In genomic region chr13:43452843-43453605, GRCm38 (mm10) we compare ENCODE assay signal across 9 mouse cellular contexts. TPM values are rescaled to one million over a fixed set of nuclear protein-coding genes. Genes with fewer than 3 reads are reported as not detected.
A peak's percentile ranks its signal among the peaks of the same experiment; 100 is the strongest.
DNase-seq lines count a peak whose midpoint lies in the region; ATAC-seq and TF ChIP-seq lines count a peak whose summit lies in the region.
"Had no signal": no experiment of that assay in that cellular context is flagged by ENCODE, and none has a peak within 500 bp of the region (broad histone marks: within the 10 kb centered on the region; RNA-seq: fewer than 3 reads in every experiment).

No protein-coding gene starts in this region.

- TF ChIP-seq POLR2A in heart, adult 2 months (IDR thresholded peaks at IDR 0.05; ENCODE audit: insufficient read depth, low read depth, low read length): no peak

- H3K9me3 ChIP-seq in lung, embryonic 16.5 days (ENCODE audit: control insufficient read depth, low read length): no peaks in the 10 kb centered on the region
- H3K9me3 ChIP-seq in limb, embryonic 10.5 days (replicated peaks): no peaks in the 10 kb centered on the region

- no peak overlapping the region for H3K4me3 ChIP-seq in heart, adult 2 months
- H3K4me3 ChIP-seq in lung, embryonic 16.5 days (ENCODE audit: low read length): no peak overlapping the region
- no peak overlapping the region for H3K4me3 ChIP-seq in limb, embryonic 10.5 days
- H3K4me3 ChIP-seq: myocyte had no signal

- H3K79me2 ChIP-seq in heart, adult 2 months (replicated peaks; ENCODE audit: control insufficient read depth, insufficient read depth, low read length): peaks cover 5% of the 10 kb centered on the region; the same call in 1 of the 2 replicates

- no peak for ATAC-seq in lung, embryonic 16.5 days (ENCODE audit: low read depth)

- peak overlapping the region; percentile 10; the same call in 1 of the 2 replicates for H3K27ac ChIP-seq in heart, adult 2 months
- peak overlapping the region; percentile 43 for H3K27ac ChIP-seq in lung, embryonic 16.5 days (ENCODE audit: low read length)
- no peak overlapping the region for H3K27ac ChIP-seq in limb, embryonic 10.5 days

- no peak for TF ChIP-seq CTCF in heart, adult 2 months (IDR thresholded peaks at IDR 0.05)

- no peak overlapping the region for H3K9ac ChIP-seq in heart, adult 2 months (ENCODE audit: low read depth, low read length)
- H3K9ac ChIP-seq in lung, embryonic 16.5 days (ENCODE audit: low read length): no peak overlapping the region

- H3K36me3 ChIP-seq in heart, adult 2 months (ENCODE audit: control insufficient read depth, insufficient read depth, low read length): peaks cover 17% of the 10 kb centered on the region
- H3K36me3 ChIP-seq in lung, embryonic 16.5 days (ENCODE audit: control insufficient read depth, insufficient read depth, low read length): no peaks in the 10 kb centered on the region
- H3K36me3 ChIP-seq in limb, embryonic 10.5 days: 0 out of 2 replicates have a peak, but pooled peaks cover 3% of the 10 kb centered on the region

- intact Hi-C loops in heart, adult 2 months (cut with DNase I): no loop called here

- 25% methylated on average over 7 of the region's 7 CpGs for WGBS in heart, adult 2 months
- WGBS in lung, embryonic 16.5 days: 41% methylated on average over 7 of the region's 7 CpGs
- 55% methylated on average over 7 of the region's 7 CpGs for WGBS in limb, embryonic 10.5 days

- H3K4me1 ChIP-seq in heart, adult 2 months (ENCODE audit: control insufficient read depth, insufficient read depth, low read length): peaks cover 10% of the 10 kb centered on the region
- peaks cover 2% of the 10 kb centered on the region; the same call in 1 of the 2 replicates for H3K4me1 ChIP-seq in lung, embryonic 16.5 days (replicated peaks; ENCODE audit: control insufficient read depth, insufficient read depth, low read length)
- H3K4me1 ChIP-seq in limb, embryonic 10.5 days: peaks cover 15% of the 10 kb centered on the region

- peak overlapping the region; percentile 16; the same call in 1 of the 2 replicates for H3K4me2 ChIP-seq in lung, embryonic 16.5 days (ENCODE audit: low read depth, low read length)

- DNase-seq in heart, adult 2 months: no peak
- no peak for DNase-seq in heart, adult 8-10 months (ENCODE audit: low spot score)
- DNase-seq in lung, postnatal 14 days: no peak
- DNase-seq in cerebellum, postnatal 14 days: peak; percentile 30 to 36
- peak; percentile 32 to 66 for DNase-seq in thymus, adult 18-20 months
- no peak for DNase-seq in adrenal gland, postnatal 36 days
- no peak for DNase-seq in limb, embryonic 10.5 days (ENCODE audit: low spot score)

- no peak for TF ChIP-seq EP300 in heart, adult 2 months (IDR thresholded peaks at IDR 0.05; ENCODE audit: insufficient read depth, low read depth, low read length)

- H3K27me3 ChIP-seq in heart, adult 2 months (ENCODE audit: control insufficient read depth, insufficient read depth, low read length): no peaks in the 10 kb centered on the region
- no peaks in the 10 kb centered on the region for H3K27me3 ChIP-seq in lung, embryonic 16.5 days (ENCODE audit: control insufficient read depth, insufficient read depth, low read depth, low read length)
- H3K27me3 ChIP-seq in limb, embryonic 10.5 days (ENCODE audit: low read depth, poor library complexity, severe bottlenecking): no peaks in the 10 kb centered on the region

RNA-seq across cellular contexts. Expression of gene Ranbp9, which starts 28.1 kb away (rescaled TPM):
- total RNA-seq in heart, adult 2 months (2021): 10 to 100 TPM; 42.2 to 44.2 TPM
- 16.1 and 22.3 TPM in 2 replicates for polyA plus RNA-seq in heart, adult 2 months (2012; rRNA removed)
- 10 to 100 TPM; 35.9 to 46.7 (median 41.6) TPM for total RNA-seq in heart, adult 8-10 months (2022)
- polyA plus RNA-seq in lung, embryonic 16.5 days (2015; fragmentation: Nextera tagmentation; extraction: Ambion mirVana): 8.8 and 8.9 TPM in 2 replicates
- total RNA-seq in adrenal gland, postnatal 36 days (2021): 10 to 100 TPM; 66.8 to 76.9 TPM
- 10.0 and 10.1 TPM in 2 replicates for polyA plus RNA-seq in limb, embryonic 10.5 days (2016; fragmentation: Nextera tagmentation; extraction: Ambion mirVana)

RNA-seq across cellular contexts. Expression of gene Nol7, which starts 54.8 kb away (rescaled TPM):
- 100 to 1,000 TPM; 102 to 120 TPM for total RNA-seq in heart, adult 2 months (2021)
- 23.0 and 27.1 TPM in 2 replicates for polyA plus RNA-seq in heart, adult 2 months (2012; rRNA removed)
- total RNA-seq in heart, adult 8-10 months (2022): 100 to 1,000 TPM in 3 of 4 experiments, 10 to 100 TPM in 1; 84.2 to 130 (median 113) TPM
- polyA plus RNA-seq in lung, embryonic 16.5 days (2015; fragmentation: Nextera tagmentation; extraction: Ambion mirVana): 130 and 132 TPM in 2 replicates
- 100 to 1,000 TPM; 108 to 120 TPM for total RNA-seq in adrenal gland, postnatal 36 days (2021)
- 115 and 130 TPM in 2 replicates for polyA plus RNA-seq in limb, embryonic 10.5 days (2016; fragmentation: Nextera tagmentation; extraction: Ambion mirVana)

Comparison
In these comparisons a context has a peak if more than half of its experiments do, and no peak if none do; other contexts are left out.
1. DNase-seq: peak in cerebellum, postnatal 14 days (2 of 2) and thymus, adult 18-20 months (2 of 2); none in heart, adult 2 months (0 of 2), heart, adult 8-10 months (single experiment), lung, postnatal 14 days (single experiment), adrenal gland, postnatal 36 days (0 of 2) and limb, embryonic 10.5 days (single experiment).